Mouse (Mus musculus) R1 (cell line): ENCODE data around the gene Eif5a2.

Experiments used
- DNase-seq: peaks from one replicate; pipeline ENCODE4 v3.0.0-alpha.2; 2018; ENCODE audit warnings: low read depth, low spot score

Eif5a2 gene

GRCm38 (mm10) chr3:28811441-28811840 is 30.4 kb downstream of the Eif5a2 start:
- no peak for DNase-seq

- DNase-seq, result peak; percentile 67
Observed at GRCm38 (mm10) chr3:28814361-28814760, 33.3 kb downstream of the Eif5a2 start.

GRCm38 (mm10) chr3:28816010-28816540 is 35.0 kb downstream of the Eif5a2 start:
- DNase-seq, result no peak

- DNase-seq, result no peak
Observed at GRCm38 (mm10) chr3:28826272-28826671, 45.2 kb downstream of the Eif5a2 start.

GRCm38 (mm10) chr3:28827605-28828004 is 46.5 kb downstream of the Eif5a2 start:
- DNase-seq, result no peak

- DNase-seq, result peak; percentile 62
Observed at GRCm38 (mm10) chr3:28829454-28829853, 48.4 kb downstream of the Eif5a2 start.

GRCm38 (mm10) chr3:28836796-28837371 is 55.8 kb downstream of the Eif5a2 start:
- DNase-seq, result peak; percentile 90

GRCm38 (mm10) chr3:28841886-28842649 is 61.0 kb downstream of the Eif5a2 start:
- peak; percentile 95 for DNase-seq

GRCm38 (mm10) chr3:28843231-28843630 is 62.2 kb downstream of the Eif5a2 start:
- DNase-seq, result peak; percentile 51

GRCm38 (mm10) chr3:28847115-28847514 is 66.0 kb downstream of the Eif5a2 start:
- no peak for DNase-seq
